ENCODE assay signal across 9 mouse cellular contexts in genomic region chr3:3751596-3752251, GRCm38 (mm10).
DNase-seq lines count a peak whose midpoint lies in the region; ATAC-seq and TF ChIP-seq lines count a peak whose summit lies in the region.
"Had no signal": no experiment of that assay in that cellular context is flagged by ENCODE, and none has a peak within 500 bp of the region (broad histone marks: within the 10 kb centered on the region; RNA-seq: fewer than 3 reads in every experiment).

No protein-coding gene starts in this region.

- H3K4me1 ChIP-seq in limb, embryonic 14.5 days (ENCODE audit: control insufficient read depth, insufficient read depth, low read length) = no peaks in the 10 kb centered on the region
- H3K4me1 ChIP-seq: liver, embryonic 13.5 days had no signal

- H3K9me3 ChIP-seq in limb, embryonic 14.5 days (ENCODE audit: control insufficient read depth, low read length) = no peaks in the 10 kb centered on the region
- H3K9me3 ChIP-seq: liver, embryonic 13.5 days had no signal

- H3K27me3 ChIP-seq in limb, embryonic 14.5 days (ENCODE audit: control insufficient read depth, insufficient read depth, low read length) = no peaks in the 10 kb centered on the region
- H3K27me3 ChIP-seq: liver, embryonic 13.5 days had no signal

- no peak overlapping the region for H3K9ac ChIP-seq in limb, embryonic 14.5 days (ENCODE audit: low read depth, low read length, severe bottlenecking)
- H3K9ac ChIP-seq: liver, embryonic 13.5 days had no signal

- no peak overlapping the region for H3K27ac ChIP-seq in limb, embryonic 14.5 days (replicated peaks; ENCODE audit: low read depth, low read length)
- H3K27ac ChIP-seq: liver, embryonic 13.5 days had no signal

- ATAC-seq in CD4-positive, CD25-positive, alpha-beta regulatory T cell, adult 4 months = no peak
- peak; percentile 63 for ATAC-seq in common myeloid progenitor, adult 5-6 weeks (replicated peaks; ENCODE audit: low read depth, poor library complexity, severe bottlenecking)
- ATAC-seq in limb, embryonic 14.5 days (ENCODE audit: low FRiP score, low read depth) = no peak; the same call in 1 of the 2 replicates

- H3K4me3 ChIP-seq in limb, embryonic 14.5 days (replicated peaks; ENCODE audit: low read length) = no peak overlapping the region
- H3K4me3 ChIP-seq: liver, embryonic 13.5 days had no signal

- WGBS in limb, embryonic 14.5 days = 8% methylated on average over 5 of the region's 5 CpGs

- no peaks in the 10 kb centered on the region for H3K36me3 ChIP-seq in limb, embryonic 14.5 days (ENCODE audit: control insufficient read depth, insufficient read depth, low read length)
- H3K36me3 ChIP-seq: liver, embryonic 13.5 days had no signal

- intact Hi-C loops in left cerebral cortex, postnatal 14 days (cut with DNase I) = no loop called here
- intact Hi-C loops in left cerebral cortex, postnatal 4 days (cut with DNase I) = no loop called here

- H3K4me2 ChIP-seq in limb, embryonic 14.5 days (replicated peaks; ENCODE audit: low read depth, low read length, severe bottlenecking) = no peak overlapping the region
- H3K4me2 ChIP-seq: liver, embryonic 13.5 days had no signal

- no peak for TF ChIP-seq POLR2A in limb, embryonic 14.5 days (IDR thresholded peaks at IDR 0.05; ENCODE audit: borderline replicate concordance, extremely low read depth, insufficient read depth, insufficient read length)

- peak; percentile 2 for DNase-seq in CD4-positive, CD25-positive, alpha-beta regulatory T cell, adult 2 months (ENCODE audit: low read depth, low spot score)
- DNase-seq in left cerebral cortex, postnatal 14 days (ENCODE audit: low spot score in 2 of 2) = peak; percentile 41 to 67
- DNase-seq in left cerebral cortex, postnatal 4 days = no peak
- peak; percentile 54 for DNase-seq in limb, embryonic 14.5 days (ENCODE audit: low spot score)
- no peak for DNase-seq in spleen, postnatal 36 days (ENCODE audit: low spot score in 2 of 2)
- DNase-seq in urinary bladder, postnatal 4 days (ENCODE audit: low spot score in 2 of 2) = no peak
- DNase-seq: liver, embryonic 13.5 days had no signal

Comparison
In these comparisons a context has a peak if more than half of its experiments do, and no peak if none do; other contexts are left out.
1. DNase-seq: peak in CD4-positive, CD25-positive, alpha-beta regulatory T cell, adult 2 months (single experiment), left cerebral cortex, postnatal 14 days (2 of 2) and limb, embryonic 14.5 days (single experiment); none in left cerebral cortex, postnatal 4 days (single experiment), spleen, postnatal 36 days (0 of 2) and urinary bladder, postnatal 4 days (0 of 2).